Mouse (Mus musculus): ENCODE data around the gene Tc2n.

DNA sequence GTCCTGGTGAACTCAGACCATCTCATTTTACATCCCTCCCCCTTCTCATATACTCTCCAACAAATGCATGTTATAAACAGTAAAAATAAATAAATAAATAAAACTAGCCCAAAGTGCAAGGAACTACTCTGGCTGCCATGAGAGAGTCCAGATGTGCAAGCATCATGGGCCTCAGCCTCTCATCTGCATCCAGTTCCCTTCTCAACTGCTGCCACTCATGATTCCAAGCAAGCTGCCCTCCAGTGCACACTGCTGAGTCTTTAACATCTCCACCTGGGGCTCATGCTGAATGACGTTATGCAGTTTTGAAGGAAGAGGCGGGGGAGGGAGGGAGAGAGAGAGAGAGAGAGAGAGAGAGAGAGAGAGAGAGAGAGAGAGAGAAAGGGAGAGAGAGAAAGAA lies 24.1 kb upstream of the Tc2n start:
- TF ChIP-seq POLR2A (IDR thresholded peaks at IDR 0.05; ENCODE audit: low read depth, low read length): no peak
- TF ChIP-seq CTCF (IDR thresholded peaks at IDR 0.05; ENCODE audit: extremely low read depth, insufficient read length, insufficient replicate concordance, low read depth, low read length): no peak
